Comparison of ENCODE assay signal across 8 mouse cellular contexts in the genomic region with DNA sequence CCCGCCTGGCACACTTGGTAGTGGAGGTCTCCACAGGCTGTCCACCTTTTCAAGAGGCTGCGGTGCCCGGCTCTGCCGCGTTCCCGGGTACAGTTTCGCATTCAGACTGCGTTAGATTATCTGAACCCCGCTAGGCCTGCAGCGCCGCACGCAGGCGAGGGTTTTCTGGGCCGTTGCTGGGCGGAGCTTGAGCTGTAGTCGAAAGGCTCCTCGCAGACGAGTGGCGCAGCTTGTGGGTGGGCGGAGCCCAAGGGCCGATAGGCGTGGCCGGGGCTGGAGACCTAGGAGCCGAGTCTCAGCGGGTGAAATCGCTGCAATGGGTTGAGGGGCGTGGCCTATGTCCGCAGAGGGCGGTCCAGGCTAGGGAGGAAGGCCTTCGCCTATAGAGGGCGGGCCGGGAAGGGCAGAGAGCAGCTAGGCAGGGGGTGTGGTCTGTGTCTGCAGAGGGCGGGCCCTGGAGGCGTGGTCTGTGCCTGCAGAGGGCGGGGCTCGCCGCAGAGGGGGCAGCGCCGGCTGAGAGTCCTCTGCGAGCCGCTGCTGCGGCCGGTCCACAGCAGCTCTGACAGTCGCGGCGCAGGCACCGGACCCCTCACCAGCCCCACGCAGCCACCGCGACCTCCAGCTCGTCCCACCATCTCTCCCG. TPM values are rescaled to one million over a fixed set of nuclear protein-coding genes. Genes with fewer than 3 reads are reported as not detected.
DNase-seq lines count a peak whose midpoint lies in the region; ATAC-seq and TF ChIP-seq lines count a peak whose summit lies in the region.

No protein-coding gene starts in this region.

- no peaks in the 10 kb centered on the region for H3K9me3 ChIP-seq in forebrain, embryonic 10.5 days
- H3K9me3 ChIP-seq in heart, embryonic 15.5 days (replicated peaks) = no peaks in the 10 kb centered on the region
- H3K9me3 ChIP-seq in liver, embryonic 14.5 days (ENCODE audit: control insufficient read depth, low read length) = no peaks in the 10 kb centered on the region
- no peaks in the 10 kb centered on the region for H3K9me3 ChIP-seq in neural tube, embryonic 11.5 days (ENCODE audit: control insufficient read depth, low read length)
- no peaks in the 10 kb centered on the region for H3K9me3 ChIP-seq in stomach, postnatal 0 days (ENCODE audit: control insufficient read depth, low read length)

- peak; percentile 85 for ATAC-seq in CD4-positive, CD25-positive, alpha-beta regulatory T cell, adult 4 months
- peak; percentile 97 for ATAC-seq in heart, embryonic 15.5 days (replicated peaks; ENCODE audit: insufficient number of reproducible peaks, insufficient read depth, low FRiP score, low read depth)
- peak; percentile 96 for ATAC-seq in liver, embryonic 14.5 days (ENCODE audit: insufficient read depth)
- ATAC-seq in neural tube, embryonic 11.5 days (ENCODE audit: insufficient read depth, low FRiP score, low TSS enrichment) = peak; percentile 94
- ATAC-seq in stomach, postnatal 0 days (ENCODE audit: low FRiP score, low TSS enrichment) = peak; percentile 97

- WGBS in forebrain, embryonic 10.5 days = under 1% methylated on average over 52 of the region's 52 CpGs
- WGBS in heart, embryonic 15.5 days = under 1% methylated on average over 52 of the region's 52 CpGs
- under 1% methylated on average over 49 of the region's 52 CpGs for WGBS in liver, embryonic 14.5 days (ENCODE audit: insufficient replicate concordance)
- under 1% methylated on average over 40 of the region's 52 CpGs for WGBS in neural tube, embryonic 11.5 days
- WGBS in stomach, postnatal 0 days = under 1% methylated on average over 39 of the region's 52 CpGs

- peak overlapping the region; percentile 95 for H3K9ac ChIP-seq in heart, embryonic 15.5 days
- H3K9ac ChIP-seq in liver, embryonic 14.5 days (replicated peaks) = peak overlapping the region; percentile 40; the same call in 1 of the 2 replicates
- H3K9ac ChIP-seq in neural tube, embryonic 11.5 days (ENCODE audit: low read length) = peak overlapping the region; percentile 88
- H3K9ac ChIP-seq in stomach, postnatal 0 days (ENCODE audit: low read length) = peak overlapping the region; percentile 87

- peak overlapping the region; percentile 86 for H3K27ac ChIP-seq in forebrain, embryonic 10.5 days
- peak overlapping the region; percentile 90 for H3K27ac ChIP-seq in heart, embryonic 15.5 days
- H3K27ac ChIP-seq in liver, embryonic 14.5 days = no peak overlapping the region
- H3K27ac ChIP-seq in neural tube, embryonic 11.5 days (ENCODE audit: low read depth, low read length) = peak overlapping the region; percentile 92
- peak overlapping the region; percentile 93 for H3K27ac ChIP-seq in stomach, postnatal 0 days (replicated peaks)

- peaks cover 52% of the 10 kb centered on the region for H3K4me1 ChIP-seq in forebrain, embryonic 10.5 days
- H3K4me1 ChIP-seq in heart, embryonic 15.5 days (replicated peaks) = peaks cover 38% of the 10 kb centered on the region
- peaks cover 2 to 3% of the 10 kb centered on the region in 2 experiments; a peak in 2 of 4 replicates for H3K4me1 ChIP-seq in liver, embryonic 14.5 days (replicated peaks; ENCODE audit: control insufficient read depth in 2 of 2, insufficient read depth in 2 of 2, low read length in 1 of 2)
- H3K4me1 ChIP-seq in neural tube, embryonic 11.5 days (ENCODE audit: control insufficient read depth, insufficient read depth, low read length) = peaks cover 38% of the 10 kb centered on the region
- H3K4me1 ChIP-seq in stomach, postnatal 0 days (replicated peaks; ENCODE audit: control insufficient read depth, insufficient read depth) = peaks cover 3% of the 10 kb centered on the region

- peak overlapping the region; percentile 95 for H3K4me2 ChIP-seq in heart, embryonic 15.5 days
- peak overlapping the region; percentile 74 for H3K4me2 ChIP-seq in liver, embryonic 14.5 days (ENCODE audit: low read depth)
- peak overlapping the region; percentile 96 for H3K4me2 ChIP-seq in neural tube, embryonic 11.5 days (ENCODE audit: low read depth)
- H3K4me2 ChIP-seq in stomach, postnatal 0 days (replicated peaks; ENCODE audit: low read depth) = peak overlapping the region; percentile 95

- peak; percentile 77 for TF ChIP-seq CTCF in liver, embryonic 14.5 days (IDR thresholded peaks at IDR 0.05; ENCODE audit: low read depth)
- peak; percentile 82 for TF ChIP-seq CTCF in stomach, postnatal 0 days (IDR thresholded peaks at IDR 0.05; ENCODE audit: low read depth)

- peak overlapping the region; percentile 71 for H3K4me3 ChIP-seq in forebrain, embryonic 10.5 days
- H3K4me3 ChIP-seq in heart, embryonic 15.5 days = peak overlapping the region; percentile 97
- H3K4me3 ChIP-seq in liver, embryonic 14.5 days (ENCODE audit: insufficient read depth in 1 of 2, low read depth in 2 of 2, low read length in 2 of 2) = peak overlapping the region; percentile 48 to 61
- H3K4me3 ChIP-seq in neural tube, embryonic 11.5 days (ENCODE audit: low read depth, low read length) = peak overlapping the region; percentile 89
- peak overlapping the region; percentile 88 for H3K4me3 ChIP-seq in stomach, postnatal 0 days (ENCODE audit: low read depth, low read length)

- no peaks in the 10 kb centered on the region for H3K36me3 ChIP-seq in forebrain, embryonic 10.5 days (replicated peaks)
- no peaks in the 10 kb centered on the region for H3K36me3 ChIP-seq in heart, embryonic 15.5 days
- no peaks in the 10 kb centered on the region for H3K36me3 ChIP-seq in liver, embryonic 14.5 days (replicated peaks; ENCODE audit: control insufficient read depth, insufficient read depth, low read depth)
- H3K36me3 ChIP-seq in neural tube, embryonic 11.5 days (ENCODE audit: control insufficient read depth, insufficient read depth, low read length) = no peaks in the 10 kb centered on the region; the same call in 1 of the 2 replicates
- no peaks in the 10 kb centered on the region for H3K36me3 ChIP-seq in stomach, postnatal 0 days (ENCODE audit: control insufficient read depth, insufficient read depth, low read length)

- H3K27me3 ChIP-seq in forebrain, embryonic 10.5 days (ENCODE audit: poor library complexity, severe bottlenecking) = peaks cover 44% of the 10 kb centered on the region
- H3K27me3 ChIP-seq in heart, embryonic 15.5 days = peaks cover 19% of the 10 kb centered on the region; the same call in 1 of the 2 replicates
- peaks cover 43% of the 10 kb centered on the region for H3K27me3 ChIP-seq in liver, embryonic 14.5 days (ENCODE audit: control insufficient read depth, insufficient read depth, low read length)
- H3K27me3 ChIP-seq in neural tube, embryonic 11.5 days (ENCODE audit: control insufficient read depth, insufficient read depth, low read length) = no peaks in the 10 kb centered on the region
- no peaks in the 10 kb centered on the region for H3K27me3 ChIP-seq in stomach, postnatal 0 days (ENCODE audit: control insufficient read depth, insufficient read depth, low read length)

- DNase-seq in c-Kit-positive CD71-negative TER-119-negative erythroid progenitor cells, embryonic 14.5 days (ENCODE audit: low read depth) = peak; percentile 98
- peak; percentile 100 for DNase-seq in forebrain, embryonic 10.5 days (ENCODE audit: extremely low spot score, low spot score)
- DNase-seq in kidney, postnatal 25 days = peak; percentile 100
- peak; percentile 90 to 93 (median 90) for DNase-seq in liver, embryonic 14.5 days (ENCODE audit: low read depth in 3 of 3, low spot score in 3 of 3)
- peak; percentile 100 for DNase-seq in neural tube, embryonic 11.5 days (ENCODE audit: low spot score)
- peak; percentile 100 for DNase-seq in stomach, postnatal 0 days (ENCODE audit: low spot score)

- no peak for TF ChIP-seq EP300 in liver, embryonic 14.5 days (IDR thresholded peaks at IDR 0.05; ENCODE audit: low read depth)
- no peak for TF ChIP-seq EP300 in stomach, postnatal 0 days (optimal IDR thresholded peaks at IDR 0.05)

RNA-seq across cellular contexts. Expression of gene Gm21969, which starts 28.7 kb away (rescaled TPM):
- not detected for polyA plus RNA-seq in CD4-positive, CD25-positive, alpha-beta regulatory T cell, adult 4 months (2017; shearing (Covaris generic))
- not detected in 2 replicates for polyA plus RNA-seq in forebrain, embryonic 10.5 days (2016; fragmentation: Nextera tagmentation; extraction: Ambion mirVana)
- polyA plus RNA-seq in heart, embryonic 15.5 days (2015; fragmentation: Nextera tagmentation; extraction: Ambion mirVana) = 0.05 TPM in 1 of 2 replicates, not detected in the other
- polyA plus RNA-seq in liver, embryonic 14.5 days (2012; rRNA removed) = not detected in 2 replicates
- not detected in 2 replicates for polyA plus RNA-seq in liver, embryonic 14.5 days (2014; fragmentation: Nextera tagmentation; extraction: Ambion mirVana)
- not detected in 2 replicates for polyA plus RNA-seq in neural tube, embryonic 11.5 days (2014; fragmentation: Nextera tagmentation; extraction: Ambion mirVana)
- polyA plus RNA-seq in stomach, postnatal 0 days (2015; fragmentation: Nextera tagmentation; extraction: Ambion mirVana) = not detected in 2 replicates

RNA-seq across cellular contexts. Expression of gene Iffo2, which starts 43.9 kb away (rescaled TPM):
- polyA plus RNA-seq in CD4-positive, CD25-positive, alpha-beta regulatory T cell, adult 4 months (2017; shearing (Covaris generic)) = 1 to 10 TPM; 3.0 to 3.8 TPM
- 2.3 and 3.0 TPM in 2 replicates for polyA plus RNA-seq in forebrain, embryonic 10.5 days (2016; fragmentation: Nextera tagmentation; extraction: Ambion mirVana)
- polyA plus RNA-seq in heart, embryonic 15.5 days (2015; fragmentation: Nextera tagmentation; extraction: Ambion mirVana) = 2.4 and 3.4 TPM in 2 replicates
- 1.0 and 1.4 TPM in 2 replicates for polyA plus RNA-seq in liver, embryonic 14.5 days (2012; rRNA removed)
- polyA plus RNA-seq in liver, embryonic 14.5 days (2014; fragmentation: Nextera tagmentation; extraction: Ambion mirVana) = 0.56 and 0.71 TPM in 2 replicates
- 2.8 and 3.4 TPM in 2 replicates for polyA plus RNA-seq in neural tube, embryonic 11.5 days (2014; fragmentation: Nextera tagmentation; extraction: Ambion mirVana)
- polyA plus RNA-seq in stomach, postnatal 0 days (2015; fragmentation: Nextera tagmentation; extraction: Ambion mirVana) = 3.8 and 4.0 TPM in 2 replicates

RNA-seq across cellular contexts. Expression of gene Aldh4a1, which starts 48.4 kb away (rescaled TPM):
- polyA plus RNA-seq in CD4-positive, CD25-positive, alpha-beta regulatory T cell, adult 4 months (2017; shearing (Covaris generic)) = 10 to 100 TPM; 11.0 to 22.4 TPM
- 22.7 and 22.8 TPM in 2 replicates for polyA plus RNA-seq in forebrain, embryonic 10.5 days (2016; fragmentation: Nextera tagmentation; extraction: Ambion mirVana)
- 25.2 and 33.2 TPM in 2 replicates for polyA plus RNA-seq in heart, embryonic 15.5 days (2015; fragmentation: Nextera tagmentation; extraction: Ambion mirVana)
- polyA plus RNA-seq in liver, embryonic 14.5 days (2012; rRNA removed) = 31.1 and 31.6 TPM in 2 replicates
- polyA plus RNA-seq in liver, embryonic 14.5 days (2014; fragmentation: Nextera tagmentation; extraction: Ambion mirVana) = 29.9 and 37.1 TPM in 2 replicates
- 13.9 and 16.2 TPM in 2 replicates for polyA plus RNA-seq in neural tube, embryonic 11.5 days (2014; fragmentation: Nextera tagmentation; extraction: Ambion mirVana)
- 12.9 and 14.7 TPM in 2 replicates for polyA plus RNA-seq in stomach, postnatal 0 days (2015; fragmentation: Nextera tagmentation; extraction: Ambion mirVana)

Comparison
In these comparisons a context has a peak if more than half of its experiments do, and no peak if none do; other contexts are left out.
1. H3K9ac ChIP-seq: peak in every context shown above with its lines; median percentile 95 in heart, embryonic 15.5 days; 88 in neural tube, embryonic 11.5 days; 87 in stomach, postnatal 0 days; 40 in liver, embryonic 14.5 days.